Mouse (Mus musculus) testis, adult 2 months (tissue): ENCODE results near the gene Ggt6. TPM values are rescaled to one million over a fixed set of nuclear protein-coding genes. Genes with fewer than 3 reads are reported as not detected.

ENCODE experiments used
- H3K27ac ChIP-seq: fragments of 200-500 bp; 2 replicates; pipeline ENCODE4 v1.5.1; 2012; ENCODE audit warnings: low read depth, low read length; ENCODE audit not compliant: control insufficient read depth, insufficient read depth
- H3K27me3 ChIP-seq: fragments of 200-500 bp; 2 replicates; pipeline ENCODE4 v1.6.1; 2012; ENCODE audit warnings: mild to moderate bottlenecking, low read length, moderate library complexity; ENCODE audit not compliant: control insufficient read depth, insufficient read depth
- H3K36me3 ChIP-seq: fragments of 200-500 bp; 2 replicates; pipeline ENCODE4 v1.6.1; 2012; ENCODE audit warnings: mild to moderate bottlenecking, low read length; ENCODE audit not compliant: control insufficient read depth, insufficient read depth
- H3K4me1 ChIP-seq: fragments of 200-500 bp; 2 replicates; pipeline ENCODE4 v1.6.1; 2012; ENCODE audit warnings: low read length; ENCODE audit not compliant: control insufficient read depth, insufficient read depth
- H3K4me3 ChIP-seq: fragments of 200-500 bp; 2 replicates; pipeline ENCODE4 v1.5.1; 2012; ENCODE audit warnings: low read depth, mild to moderate bottlenecking, low read length, moderate library complexity, mixed read lengths; ENCODE audit not compliant: control insufficient read depth
- CTCF ChIP-seq: fragments of 200-500 bp; IDR thresholded peaks from 2 replicates; pipeline ENCODE4 v1.5.1; 2012; ENCODE audit warnings: low read depth, mild to moderate bottlenecking, inconsistent platforms, low read length, moderate library complexity; ENCODE audit not compliant: control insufficient read depth, insufficient read depth, insufficient replicate concordance
- POLR2A ChIP-seq: fragments of 200-500 bp; IDR thresholded peaks from 2 replicates; pipeline ENCODE4 v1.6.1; 2012; ENCODE audit warnings: low read depth, mild to moderate bottlenecking, inconsistent platforms, low read length, moderate library complexity; ENCODE audit not compliant: control insufficient read depth
- polyA plus RNA-seq: library from polyadenylated mRNA; depleted of rRNA; stranded (reverse); fragments of >200 nt; gene quantifications from 2 replicates; pipeline ENCODE4 v1.2.3, GENCODE M21; 2012

Gene Ggt6
- polyA plus RNA-seq, 1 experiment = 0.10 TPM

- Histone ChIP-seq H3K36me3 (no peaks in the 10 kb centered on the region), H3K4me3 (no peak overlapping the region)
Measured at GRCm38 (mm10) chr11:72457995-72458496, 22.7 kb downstream of the Ggt6 start.

DNA sequence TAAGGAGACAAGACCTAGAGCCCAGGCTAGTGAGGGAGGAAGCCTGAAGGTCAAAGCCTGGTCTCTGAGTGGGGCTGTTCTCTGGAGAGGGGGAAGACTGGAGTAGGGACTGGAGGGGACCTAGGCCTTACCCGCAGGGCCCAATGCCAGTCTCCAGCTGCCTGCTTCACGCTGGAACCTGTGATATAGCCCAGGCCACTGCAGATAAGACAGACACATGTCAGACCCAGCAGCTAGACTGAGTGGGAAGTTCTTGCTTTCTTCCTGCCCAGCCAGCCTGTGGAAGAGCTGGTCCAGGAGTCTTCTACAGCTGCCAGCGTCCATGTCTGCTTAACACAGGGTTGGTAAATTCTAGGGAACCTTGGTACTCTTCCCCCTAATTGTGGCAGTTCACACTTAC, 23.2 kb downstream of the Ggt6 start:
- no peak overlapping the region for H3K27ac ChIP-seq

More at GRCm38 (mm10) chr11:72457995-72458496, 22.7 kb downstream of the Ggt6 start:
- no peak for TF ChIP-seq POLR2A
- no peak for TF ChIP-seq CTCF
- no peaks in the 10 kb centered on the region for H3K27me3 ChIP-seq
- H3K4me1 ChIP-seq = peaks cover 3% of the 10 kb centered on the region; the same call in 1 of the 2 replicates
- H3K27ac ChIP-seq = no peak overlapping the region

GRCm38 (mm10) chr11:72461500-72461981, 26.2 kb downstream of the Ggt6 start:
- no peak overlapping the region for H3K27ac ChIP-seq

More for the DNA sequence above, 23.2 kb downstream of the Ggt6 start:
- TF ChIP-seq POLR2A (no peak), CTCF (no peak)
- no peak overlapping the region for H3K4me3 ChIP-seq
- H3K36me3 ChIP-seq = no peaks in the 10 kb centered on the region
- H3K27me3 ChIP-seq = no peaks in the 10 kb centered on the region
- peaks cover 3% of the 10 kb centered on the region; the same call in 1 of the 2 replicates for H3K4me1 ChIP-seq

DNA sequence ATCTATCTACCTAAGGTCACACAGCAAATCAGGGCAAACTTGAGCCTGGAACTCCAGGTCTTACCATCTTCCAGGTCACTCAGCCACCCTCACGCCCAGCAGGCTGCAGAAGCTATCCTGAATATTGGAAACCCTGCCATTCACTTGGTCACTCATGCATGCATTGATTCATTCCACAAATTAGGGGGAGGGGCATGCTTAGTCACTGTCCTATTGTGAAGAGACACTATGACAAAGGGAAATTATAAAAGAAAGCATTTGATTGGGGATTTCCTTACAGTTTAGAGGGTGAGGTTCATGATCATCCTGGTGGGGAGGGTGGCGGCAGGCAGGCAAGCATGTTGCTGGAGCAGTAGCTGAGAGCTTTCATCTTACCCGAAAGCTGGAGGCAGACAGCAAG, 29.5 kb downstream of the Ggt6 start:
- Histone ChIP-seq H3K36me3 (no peaks in the 10 kb centered on the region), H3K4me1 (0 out of 2 replicates have a peak, but pooled peaks cover 2% of the 10 kb centered on the region), H3K27ac (no peak overlapping the region), H3K27me3 (no peaks in the 10 kb centered on the region), H3K4me3 (no peak overlapping the region)
- TF ChIP-seq POLR2A (no peak), CTCF (no peak)

More at GRCm38 (mm10) chr11:72461500-72461981, 26.2 kb downstream of the Ggt6 start:
- no peaks in the 10 kb centered on the region for H3K27me3 ChIP-seq
- TF ChIP-seq CTCF (no peak), POLR2A (no peak)
- peaks cover 3% of the 10 kb centered on the region; the same call in 1 of the 2 replicates for H3K4me1 ChIP-seq
- no peaks in the 10 kb centered on the region for H3K36me3 ChIP-seq
- H3K4me3 ChIP-seq = no peak overlapping the region

- Histone ChIP-seq H3K4me3 (no peak overlapping the region), H3K27me3 (no peaks in the 10 kb centered on the region), H3K36me3 (no peaks in the 10 kb centered on the region), H3K27ac (no peak overlapping the region), H3K4me1 (no peaks in the 10 kb centered on the region)
- TF ChIP-seq POLR2A = no peak
- no peak for TF ChIP-seq CTCF
Measured at GRCm38 (mm10) chr11:72465978-72466693, 30.8 kb downstream of the Ggt6 start.

- H3K27me3 ChIP-seq = no peaks in the 10 kb centered on the region
- no peaks in the 10 kb centered on the region for H3K36me3 ChIP-seq
- TF ChIP-seq CTCF = no peak
- TF ChIP-seq POLR2A = no peak
- no peaks in the 10 kb centered on the region for H3K4me1 ChIP-seq
- no peak overlapping the region for H3K27ac ChIP-seq
- H3K4me3 ChIP-seq = no peak overlapping the region
Measured at GRCm38 (mm10) chr11:72466694-72467507, 31.6 kb downstream of the Ggt6 start.

- no peaks in the 10 kb centered on the region for H3K4me1 ChIP-seq
- H3K27me3 ChIP-seq = no peaks in the 10 kb centered on the region
- H3K27ac ChIP-seq = no peak overlapping the region
Measured at GRCm38 (mm10) chr11:72468525-72468924, 33.2 kb downstream of the Ggt6 start.

More at GRCm38 (mm10) chr11:72468525-72468924, 33.2 kb downstream of the Ggt6 start:
- TF ChIP-seq POLR2A (no peak), CTCF (no peak)
- no peak overlapping the region for H3K4me3 ChIP-seq
- H3K36me3 ChIP-seq = no peaks in the 10 kb centered on the region
